Mouse (Mus musculus) thymus, postnatal 10 days (tissue): Measurements from ENCODE around the gene Gmcl1.

ENCODE experiments used
- DNase-seq, 2 experiments: peaks; one replicate each; pipeline ENCODE4 v3.0.0; 2021; ENCODE audit warnings: low spot score in 2 of 2

The Gmcl1 gene

DNA sequence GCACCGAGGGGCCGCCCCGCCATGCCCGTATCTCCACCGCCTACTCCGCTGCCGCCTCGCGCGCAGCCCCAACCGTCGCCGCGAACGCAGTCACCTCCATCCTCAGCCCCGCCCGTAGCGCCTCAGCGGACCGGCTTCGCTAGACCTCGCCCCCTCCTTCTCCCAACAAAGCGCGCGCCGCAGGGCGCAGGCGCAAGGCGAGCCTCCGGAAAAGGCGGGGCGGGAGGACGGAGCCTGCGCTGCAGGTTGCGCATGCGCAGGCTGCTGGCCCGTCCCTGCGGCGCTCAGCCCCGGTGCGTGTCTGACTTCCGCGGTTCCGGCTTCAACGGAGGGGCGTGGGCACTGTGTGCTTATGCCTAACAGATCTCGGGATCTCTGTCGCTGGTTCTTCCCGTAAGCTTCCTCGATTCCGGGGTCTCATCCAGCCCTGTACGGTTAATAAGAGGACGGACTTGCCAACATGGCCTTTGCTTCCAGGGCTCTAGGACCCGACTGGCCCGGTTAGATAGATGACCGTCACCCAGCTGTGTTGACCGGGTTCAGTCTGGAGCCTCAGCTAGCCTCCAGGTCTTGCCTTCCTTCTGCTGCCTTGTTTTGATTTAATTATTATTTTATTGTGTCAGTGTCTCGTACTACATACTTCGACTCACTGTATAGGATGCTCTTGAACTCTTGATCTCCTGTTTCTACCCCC is at the start of gene Gmcl1:
Gmcl1 (minus strand) TSS at position 201 of the 694 bp plus-strand sequence.
- DNase-seq: peak; percentile 95 to 97

DNA sequence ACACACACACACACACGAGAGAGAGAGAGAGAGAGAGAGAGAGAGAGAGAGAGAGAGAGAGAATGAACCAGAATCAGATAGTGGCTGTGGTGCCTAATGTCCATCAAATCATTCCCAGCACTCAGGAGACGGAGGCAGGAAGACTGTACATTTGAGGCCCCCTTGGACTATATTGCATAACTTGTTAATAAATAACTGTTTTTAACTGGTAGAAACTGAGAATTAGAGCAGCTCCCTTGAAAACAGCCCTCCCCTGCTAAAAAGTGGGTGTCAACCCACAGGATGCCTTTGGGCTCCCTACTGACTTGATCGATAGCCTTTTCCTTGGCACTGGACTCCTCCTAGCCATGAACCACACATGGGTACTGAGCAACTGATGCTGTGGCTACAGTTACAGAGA is 49.2 kb upstream of the Gmcl1 start:
- no peak for DNase-seq

DNA sequence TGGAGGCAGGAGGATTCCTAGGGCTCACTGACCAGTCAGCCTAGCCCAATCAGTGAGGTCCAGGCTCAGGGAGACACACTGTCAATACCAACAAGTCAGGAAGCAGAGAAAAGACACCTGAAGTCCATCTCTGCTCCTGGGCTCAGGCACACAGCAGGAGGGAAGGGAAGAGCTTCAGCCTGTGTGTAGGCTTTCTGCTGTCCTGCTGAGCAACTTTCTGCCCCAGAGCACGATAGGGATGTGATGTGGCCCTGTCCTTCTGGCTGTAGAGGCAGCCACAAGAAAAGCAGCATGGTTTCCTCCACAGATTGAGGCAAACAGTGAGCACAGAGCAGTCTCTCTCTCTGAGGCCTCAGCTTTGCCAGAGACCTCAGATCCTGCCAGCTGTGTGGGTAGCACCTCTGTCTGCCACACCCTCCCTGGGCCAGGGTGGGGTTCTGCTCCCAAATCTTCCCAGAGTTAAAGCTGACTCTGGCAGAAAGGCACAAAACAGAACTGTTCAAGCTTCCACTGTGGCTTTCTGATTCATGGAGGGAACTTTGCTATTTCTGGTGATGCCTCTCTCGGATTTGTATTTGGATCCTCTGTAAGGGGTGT is 48.3 kb upstream of the Gmcl1 start:
- DNase-seq: no peak

DNA sequence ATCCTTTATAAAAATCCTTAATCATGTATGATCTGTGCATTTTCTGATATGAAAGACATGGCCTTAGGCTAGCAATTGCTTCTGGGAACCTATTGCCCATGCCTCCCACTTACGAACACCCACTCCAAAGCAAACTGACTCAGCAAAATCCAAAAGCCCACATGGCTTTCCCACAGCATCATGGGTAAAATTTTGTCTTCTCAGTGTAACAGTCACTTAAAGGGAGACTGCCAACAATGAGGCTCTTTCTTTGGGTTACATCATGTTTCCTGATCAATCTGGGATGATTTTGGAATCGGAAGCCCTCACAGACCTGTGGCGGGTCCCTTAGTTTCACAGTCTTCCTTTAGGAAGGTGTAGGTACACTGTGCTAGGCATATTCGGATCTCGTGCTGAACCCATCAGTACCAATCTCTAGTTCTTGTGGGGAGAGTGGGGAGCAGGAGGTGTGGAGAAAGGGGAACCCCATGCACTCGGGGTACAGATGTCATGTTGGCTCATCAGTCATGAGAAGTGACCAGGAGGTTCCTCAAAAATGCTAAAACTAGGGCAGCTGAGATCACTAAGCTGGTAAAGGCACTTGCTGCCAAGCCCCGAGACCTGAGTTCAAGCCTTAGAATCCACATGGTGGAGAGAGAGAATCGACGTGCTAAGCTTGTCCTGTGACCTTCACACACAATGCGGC is 45.9 kb upstream of the Gmcl1 start:
- DNase-seq: no peak

DNA sequence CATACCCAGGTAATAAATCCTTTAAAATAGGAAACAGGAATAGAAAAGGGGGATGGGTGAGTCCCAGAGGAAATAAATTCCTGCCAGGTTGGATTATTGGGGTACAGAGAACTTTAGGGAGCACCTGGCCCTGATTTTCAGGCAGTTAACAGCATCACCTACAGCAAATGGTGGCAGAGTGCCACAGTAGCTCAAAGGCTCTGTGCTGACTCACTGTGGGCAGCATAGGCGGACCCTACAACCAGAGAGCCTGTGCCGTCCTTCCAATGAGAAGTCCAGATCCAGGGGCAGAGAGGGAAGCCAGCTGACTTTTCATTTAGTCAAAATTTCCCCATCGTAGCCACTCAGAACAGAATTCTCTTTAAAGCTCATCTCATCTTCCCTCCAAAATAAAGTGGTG is 44.0 kb upstream of the Gmcl1 start:
- no peak for DNase-seq

DNA sequence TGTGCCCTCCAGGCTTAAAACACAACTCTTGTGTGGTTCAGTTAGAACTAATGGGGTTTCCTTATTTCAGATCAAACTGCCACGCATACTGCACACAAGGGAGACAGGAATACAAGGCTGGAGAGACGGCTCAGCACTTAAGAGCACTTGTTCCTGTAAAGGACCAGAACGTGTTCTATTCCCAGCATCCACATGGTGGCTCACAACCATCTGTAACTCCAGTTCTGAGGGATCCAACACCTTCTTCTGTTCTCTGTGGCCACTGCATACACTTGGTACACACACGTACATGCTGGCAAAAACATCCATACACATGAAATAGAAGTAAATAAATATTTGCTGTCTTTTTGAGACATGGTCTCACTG is 43.5 kb upstream of the Gmcl1 start:
- no peak for DNase-seq

DNA sequence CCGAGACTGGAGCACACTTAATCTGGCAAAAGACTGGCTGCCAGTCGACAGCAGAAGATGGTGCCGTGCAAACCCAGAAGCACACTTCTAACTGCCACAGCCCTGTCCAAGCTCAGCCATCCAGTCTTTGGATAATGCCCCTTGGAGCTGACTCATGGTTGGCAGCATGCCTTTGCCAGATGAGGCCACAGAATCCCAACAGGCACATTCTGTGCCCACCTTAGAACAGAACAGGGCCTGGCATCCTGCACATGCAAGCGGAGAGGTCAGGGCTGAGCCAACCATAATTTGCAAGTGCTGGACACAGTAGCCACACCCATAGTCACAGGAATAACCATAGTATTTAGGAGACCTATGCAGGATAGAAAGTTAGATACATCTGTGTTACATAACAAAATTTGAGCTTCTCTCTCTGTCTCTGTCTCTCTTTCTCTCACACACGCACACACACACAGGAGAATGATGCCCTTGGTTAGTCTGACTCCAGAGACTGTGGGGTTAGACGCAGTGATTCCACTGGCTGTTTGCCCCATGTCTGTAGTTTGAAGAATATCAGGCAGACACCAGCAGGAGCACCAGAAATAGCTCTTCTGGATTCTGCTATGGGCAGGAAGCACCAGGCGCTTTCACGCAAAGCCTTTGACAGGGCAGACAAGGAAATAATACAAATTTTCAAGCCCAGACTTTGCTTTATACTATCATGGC is 43.0 kb upstream of the Gmcl1 start:
- no peak for DNase-seq

DNA sequence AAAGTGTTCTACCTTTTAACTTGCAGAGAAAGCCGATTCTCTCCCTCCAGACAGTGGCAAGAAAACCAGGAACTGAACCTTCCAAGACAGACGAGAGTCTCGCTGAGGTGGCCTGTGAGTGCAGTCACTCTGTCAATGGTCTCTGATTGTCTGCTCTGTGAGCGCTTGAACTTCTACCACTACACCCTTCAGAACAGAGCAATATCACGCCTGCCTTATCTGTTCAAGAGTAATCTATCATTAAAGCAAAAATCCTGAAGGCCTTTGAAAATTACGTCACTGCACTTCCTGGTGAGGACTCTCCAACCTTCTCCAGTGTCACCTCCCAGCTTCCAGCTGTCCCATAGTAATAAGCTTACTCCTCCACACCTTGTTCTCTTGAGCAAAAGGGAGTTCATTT is 41.8 kb upstream of the Gmcl1 start:
- no peak for DNase-seq

DNA sequence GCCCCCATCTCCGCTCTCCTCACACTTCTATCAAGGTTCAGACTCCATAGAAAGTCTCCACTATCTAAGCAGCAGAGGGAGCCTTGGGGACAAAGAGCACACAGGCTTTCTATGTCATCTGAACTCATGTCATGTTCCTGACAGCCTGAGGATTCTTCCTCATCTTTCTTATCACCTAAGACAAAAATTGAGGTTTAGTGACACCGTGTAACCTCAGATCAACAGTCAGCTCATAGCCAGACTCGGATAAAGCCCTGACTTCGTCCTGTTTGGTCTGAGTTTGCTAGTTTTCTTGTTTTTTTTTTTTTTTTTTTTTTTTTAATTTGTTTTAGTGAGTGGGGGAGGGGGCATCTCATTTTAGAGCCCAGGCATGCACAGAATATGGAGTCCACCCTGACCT is 40.6 kb upstream of the Gmcl1 start:
- no peak for DNase-seq

DNA sequence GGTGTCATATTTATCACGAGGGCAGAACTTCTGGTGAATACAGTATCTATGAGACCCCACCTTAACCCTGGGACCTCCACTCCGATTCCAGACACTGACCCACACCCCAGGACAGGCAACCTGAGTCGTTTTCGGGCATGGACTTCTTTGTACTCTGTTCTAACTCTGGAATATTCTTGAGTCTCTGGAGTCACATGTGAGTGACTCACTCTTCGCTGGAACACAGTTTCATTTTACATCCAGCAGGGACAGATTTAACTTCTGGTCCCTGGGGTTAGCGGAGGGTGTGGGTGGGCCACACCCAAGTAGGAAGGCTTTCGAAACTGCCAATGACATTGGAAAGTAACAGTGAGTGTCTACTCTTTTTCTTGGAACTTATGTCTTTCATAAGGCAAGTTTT is 39.4 kb upstream of the Gmcl1 start:
- DNase-seq: no peak

DNA sequence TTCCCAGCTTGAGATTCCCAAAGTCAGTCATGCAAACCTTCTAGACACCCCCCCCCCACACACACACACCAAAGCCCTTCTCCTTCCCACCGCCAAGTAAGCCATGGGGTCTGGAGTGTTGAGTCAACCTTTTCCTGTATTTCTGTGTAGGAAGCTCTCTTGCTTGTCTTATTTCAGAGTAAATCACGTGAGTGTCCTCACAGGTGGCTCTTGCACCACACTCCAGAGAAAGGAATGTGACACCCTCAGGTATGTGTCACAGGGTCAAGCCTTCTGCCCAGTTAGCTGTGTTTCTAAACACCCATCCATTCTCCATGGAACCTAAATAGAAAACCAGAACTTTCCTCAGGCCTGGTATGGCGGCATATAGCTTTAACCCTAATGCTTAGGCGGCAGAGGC is 35.8 kb upstream of the Gmcl1 start:
- DNase-seq: no peak

DNA sequence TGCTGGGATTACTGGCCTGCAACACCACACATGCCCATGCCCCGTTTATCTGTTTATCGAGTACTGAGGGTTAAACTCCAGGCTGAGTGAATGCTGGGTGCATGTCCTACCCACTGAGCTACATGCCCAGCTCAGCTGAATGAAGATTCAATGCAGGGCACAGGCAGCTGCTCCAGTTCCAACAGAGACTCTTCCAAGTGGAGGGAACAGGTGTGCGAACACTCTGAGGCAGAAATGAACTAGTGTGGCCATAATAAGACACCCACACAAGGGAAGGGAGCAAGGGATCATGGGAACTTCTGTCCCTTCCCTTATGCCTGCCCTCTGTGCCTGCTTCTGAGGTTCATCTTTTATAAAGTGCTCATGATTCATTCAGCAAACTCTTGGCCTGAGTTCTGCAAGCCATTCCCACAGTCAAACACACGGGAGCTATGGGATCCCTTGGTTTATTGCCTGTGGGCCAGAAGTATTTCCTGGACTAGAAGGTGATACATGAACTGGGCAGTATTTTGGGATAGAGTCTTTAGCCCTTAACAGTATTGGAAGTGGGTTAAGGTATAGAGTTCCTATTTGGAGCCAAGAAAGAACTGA is 35.1 kb upstream of the Gmcl1 start:
- no peak for DNase-seq

DNA sequence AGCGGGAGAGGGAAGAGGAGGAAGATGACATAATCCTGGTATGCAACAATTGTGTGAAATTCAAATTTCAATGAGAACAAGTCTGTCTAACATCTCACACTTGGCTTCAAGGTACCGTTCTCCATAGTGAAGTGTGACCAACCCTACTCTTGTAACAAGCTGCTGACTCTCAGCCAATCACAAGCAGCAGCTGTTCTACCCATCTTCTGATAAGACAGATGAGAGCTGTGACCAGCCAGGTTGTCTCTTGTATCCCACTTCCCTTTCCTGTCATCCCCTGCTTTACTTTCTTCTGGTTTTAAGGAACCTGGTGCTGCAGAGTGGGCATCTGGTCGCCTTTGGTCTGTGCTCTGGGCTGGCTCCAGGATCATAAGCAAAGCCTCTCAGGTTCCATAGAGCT is 34.3 kb upstream of the Gmcl1 start:
- no peak for DNase-seq

DNA sequence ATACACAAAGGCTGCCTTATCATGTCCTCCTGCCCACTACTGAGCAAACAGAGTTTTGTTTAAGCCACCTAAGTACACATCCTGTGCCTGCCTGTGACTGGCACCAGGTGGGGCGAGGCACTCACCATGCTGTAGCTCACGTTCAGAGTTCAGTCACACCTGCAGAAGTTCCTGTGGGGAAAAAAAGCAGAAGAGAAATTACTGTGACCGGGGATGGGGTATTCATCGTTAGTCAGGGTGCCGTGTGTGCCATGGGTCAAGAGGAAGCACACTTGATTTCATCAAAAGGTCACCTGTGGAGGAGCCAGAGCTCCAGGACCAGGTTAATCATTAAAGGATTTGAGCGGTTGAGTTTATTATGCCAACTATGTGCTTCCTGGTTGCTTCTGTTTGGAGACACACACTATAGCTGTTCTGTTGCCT is 32.5 kb upstream of the Gmcl1 start:
- DNase-seq: peak in 1 of 2 experiments; percentile 15

DNA sequence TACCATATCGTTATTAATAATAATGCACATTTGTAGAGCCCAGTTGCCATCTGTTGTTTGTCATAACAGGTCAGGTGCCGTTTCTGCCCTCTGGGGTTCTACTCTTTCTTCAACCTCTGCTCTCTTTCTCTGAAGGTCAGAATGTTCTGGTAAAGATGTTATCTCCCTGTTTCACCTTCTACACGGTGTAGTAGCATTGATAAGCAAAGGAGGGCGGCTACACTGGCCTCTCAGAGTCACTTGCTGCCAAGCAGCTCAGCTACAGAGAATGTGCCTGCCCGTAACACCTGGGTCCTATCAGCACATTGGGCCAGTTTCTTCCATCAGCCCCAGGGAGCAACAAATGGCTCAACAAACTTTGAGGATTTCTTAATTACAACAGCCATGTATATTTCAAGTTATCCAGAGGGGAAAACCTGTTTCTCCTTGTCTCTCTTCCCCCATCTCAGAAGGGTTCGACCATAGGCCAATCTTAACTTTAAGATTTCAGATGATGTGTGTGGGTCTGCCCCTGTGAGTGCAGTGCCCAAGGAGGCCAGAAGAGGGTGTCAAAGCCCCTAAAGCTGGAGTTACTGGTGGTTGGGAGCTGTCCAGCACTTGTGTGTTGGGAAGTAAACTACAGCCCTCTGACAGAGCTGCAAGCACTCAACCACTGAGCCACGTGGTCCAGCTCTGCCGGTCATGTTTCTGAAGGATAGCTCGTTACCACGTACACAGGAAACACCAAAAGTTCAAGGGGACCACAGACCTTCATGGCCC is 21.1 kb upstream of the Gmcl1 start:
- no peak for DNase-seq

DNA sequence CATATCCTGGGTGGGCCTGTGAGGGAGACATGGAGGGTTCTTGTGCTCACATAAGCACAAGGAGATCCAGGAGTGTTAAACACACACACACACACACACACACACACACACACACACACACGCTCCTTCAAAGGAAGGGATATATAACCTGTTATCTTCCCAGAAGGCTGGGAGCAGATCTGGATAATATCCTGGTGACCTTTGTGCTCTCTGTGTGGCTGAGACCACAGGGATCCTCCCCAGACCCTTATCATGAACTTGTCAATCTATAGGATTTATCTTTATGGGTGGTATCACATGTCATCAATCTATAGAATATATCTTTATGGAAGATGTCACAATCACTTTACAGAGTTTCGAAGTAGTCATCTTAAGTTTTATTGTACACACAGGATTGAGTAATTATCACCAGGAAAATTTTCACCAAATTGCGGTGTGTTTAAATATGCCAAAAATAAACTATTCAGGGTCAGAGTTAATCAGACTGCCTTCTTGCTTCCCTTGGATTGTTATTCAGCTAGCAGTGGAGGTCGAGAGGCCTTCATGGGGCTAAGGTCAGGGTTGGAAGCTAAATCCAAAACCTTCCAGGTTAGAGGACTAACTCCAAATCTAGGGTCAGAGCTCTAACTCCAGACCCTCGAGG is 19.8 kb upstream of the Gmcl1 start:
- no peak for DNase-seq

DNA sequence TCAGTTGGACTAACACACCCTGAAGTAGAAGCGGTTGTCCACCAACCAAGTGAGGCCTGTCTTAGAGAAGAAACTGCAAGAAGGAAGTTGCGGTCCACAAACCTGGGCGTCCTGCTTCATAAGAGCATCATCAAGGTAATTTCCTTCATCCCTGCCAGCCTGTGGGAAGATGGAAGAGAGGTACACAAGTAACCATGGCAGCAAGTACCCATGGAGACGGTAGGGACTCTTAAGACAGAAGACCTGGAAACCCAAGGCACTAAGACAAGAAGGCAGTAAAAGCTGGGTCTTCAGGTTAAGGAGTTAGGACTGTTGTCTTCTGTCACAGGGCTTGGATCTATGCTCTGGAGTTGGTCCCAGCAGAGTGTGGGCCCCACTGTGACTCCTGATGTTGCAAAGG is 17.8 kb upstream of the Gmcl1 start:
- DNase-seq: no peak

DNA sequence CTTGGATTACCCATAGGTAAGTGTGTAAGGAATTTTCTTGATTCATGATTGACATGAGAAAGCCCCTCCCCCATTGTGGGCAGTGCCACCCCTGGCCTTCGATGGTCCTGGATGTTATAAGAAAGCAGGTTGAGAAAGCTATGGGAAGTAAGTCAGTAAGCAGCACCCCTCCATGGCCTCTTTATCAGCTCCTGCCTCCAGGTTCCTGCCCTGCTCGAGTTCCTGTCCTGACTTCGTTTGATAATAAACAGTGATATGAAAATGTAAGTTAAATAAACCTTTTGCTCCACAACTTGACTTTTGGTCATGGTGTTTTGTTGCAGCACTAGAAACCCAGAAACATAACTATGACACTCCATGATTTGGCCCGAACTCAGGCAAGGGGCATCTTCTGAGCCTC is 16.6 kb upstream of the Gmcl1 start:
- DNase-seq: no peak

DNA sequence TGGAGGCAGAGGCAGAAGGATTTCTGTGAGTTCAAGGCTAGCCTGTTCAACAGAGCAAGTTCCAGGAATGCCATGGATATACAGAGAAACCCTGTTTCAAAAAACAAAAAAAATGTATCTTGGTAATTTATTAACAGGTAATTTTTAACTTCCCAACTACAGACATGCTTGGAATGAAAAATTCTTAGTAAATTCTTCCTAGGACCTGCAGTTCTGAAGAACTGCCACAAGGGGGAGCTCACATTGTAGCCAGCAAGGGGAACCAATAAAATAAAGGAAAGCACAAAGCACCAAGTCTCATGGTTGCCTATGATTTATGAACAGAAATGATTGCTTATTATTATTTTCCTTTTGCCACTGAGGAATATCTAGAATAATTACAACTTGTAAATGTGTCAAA is 14.0 kb upstream of the Gmcl1 start:
- peak in 1 of 2 experiments; percentile 64 for DNase-seq

DNA sequence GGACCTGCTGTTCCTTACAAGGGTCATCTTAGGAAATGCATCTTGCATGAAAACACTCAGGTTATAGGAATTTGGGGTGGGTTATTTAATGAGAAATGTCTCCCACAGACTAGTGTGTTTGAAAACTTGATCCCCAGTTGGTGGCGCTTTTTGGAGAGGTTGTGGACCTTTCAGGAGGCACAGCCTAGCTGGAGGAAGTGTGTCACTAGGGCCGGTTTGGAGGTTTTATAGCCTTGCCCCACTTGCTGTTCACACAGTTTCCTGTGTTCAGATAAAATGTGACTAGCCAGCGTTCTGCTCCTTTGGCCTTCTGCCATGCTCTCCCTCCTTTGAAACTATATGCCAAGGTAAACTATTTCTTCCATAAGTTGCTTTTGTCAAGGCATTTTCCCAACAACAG is 7.5 kb upstream of the Gmcl1 start:
- no peak for DNase-seq

DNA sequence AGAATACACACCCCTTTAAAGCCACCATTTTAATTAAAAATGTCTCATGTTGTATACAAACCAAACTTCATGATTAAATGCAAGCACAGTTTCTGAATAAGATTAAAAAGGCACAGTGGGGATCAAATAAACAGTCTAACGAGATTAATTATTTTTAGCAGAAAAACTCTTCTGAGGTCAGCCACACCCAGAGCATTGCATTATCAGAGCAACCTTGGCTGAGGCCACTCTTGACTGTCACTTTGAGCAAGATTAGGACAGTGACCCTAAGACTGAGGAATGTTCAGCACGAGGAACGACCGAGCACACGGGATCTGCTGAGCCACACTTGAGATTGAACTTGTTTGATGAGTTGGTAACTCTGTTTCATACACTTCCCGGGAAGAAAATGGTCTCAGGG is 3.6 kb upstream of the Gmcl1 start:
- DNase-seq: no peak
